Mouse (Mus musculus): ENCODE measurements around the gene Poc5. TPM values are rescaled to one million over a fixed set of nuclear protein-coding genes. Genes with fewer than 3 reads are reported as not detected.

Gene Poc5
- 5.6 and 8.5 TPM in 2 replicates for polyA plus RNA-seq (2012; ENCODE audit: low replicate concordance)

DNA sequence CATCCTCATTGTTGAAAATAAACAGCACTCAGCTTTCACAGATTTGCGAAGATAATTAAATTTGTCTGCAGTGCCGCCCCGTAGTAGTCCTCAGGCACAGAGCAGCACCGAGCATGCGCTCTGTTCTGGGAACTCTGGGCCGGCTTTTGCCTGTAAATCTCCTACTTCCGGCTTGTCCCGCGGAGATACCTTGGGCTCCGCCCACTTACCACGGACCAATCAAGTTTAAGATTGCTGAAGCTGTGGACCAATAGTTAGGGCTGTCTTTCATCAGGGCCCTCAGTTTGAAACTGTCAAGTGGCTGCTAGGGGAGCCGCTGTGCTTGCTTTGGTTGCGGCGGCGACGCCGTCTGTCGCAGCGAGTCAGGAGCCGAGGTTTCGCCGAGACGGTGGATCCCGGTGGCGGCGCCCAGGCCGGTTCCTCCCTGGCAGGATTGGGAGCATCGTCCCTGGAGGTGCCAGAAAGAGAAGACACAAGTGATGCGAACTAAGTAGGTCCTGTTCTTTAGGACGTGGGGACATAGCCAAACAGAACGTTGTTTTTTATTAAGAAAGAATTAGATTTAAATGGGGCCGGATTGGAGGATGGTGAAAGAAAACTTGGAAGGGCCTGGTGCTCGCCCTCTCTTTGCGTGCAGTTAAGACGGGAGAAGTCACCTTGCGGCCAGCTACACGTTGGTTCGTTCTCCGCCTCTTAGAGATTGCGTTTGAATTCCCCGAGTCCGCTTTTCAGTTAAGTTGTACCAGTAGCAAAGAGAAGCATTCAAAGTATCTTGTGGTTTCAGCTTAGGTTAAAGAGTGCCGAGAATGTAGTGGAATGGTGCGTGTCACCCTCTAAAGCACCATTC is at the start of gene Poc5:
TSS of gene Poc5 (plus strand) at position 253 of the 847 bp plus-strand sequence.

Other genes starting within 250 kb of the Poc5 start
- gene Ankdd1b, start 82.9 kb downstream of the Poc5 start, polyA plus RNA-seq (2012; ENCODE audit: low replicate concordance): not detected in 2 replicates
- not detected in 2 replicates for gene Gm17622, start 102.4 kb downstream of the Poc5 start, polyA plus RNA-seq (2012; ENCODE audit: low replicate concordance)
- gene Polk, start 154.3 kb downstream of the Poc5 start, polyA plus RNA-seq (2012; ENCODE audit: low replicate concordance): 0.42 and 0.76 TPM in 2 replicates
- gene Col4a3bp, start 154.3 kb downstream of the Poc5 start, polyA plus RNA-seq (2012; ENCODE audit: low replicate concordance): 15.0 and 56.1 TPM in 2 replicates